Mouse (Mus musculus) MEL (cell line): ENCODE measurements around the gene Baiap3. TPM values are rescaled to one million over a fixed set of nuclear protein-coding genes. Genes with fewer than 3 reads are reported as not detected.
"Not testable (repeated sequence)": the region's sequence is repeated elsewhere in the genome, so short reads cannot be mapped to it uniquely, and the experiment has no call there.

Experiments
- DNase-seq: peaks from one replicate; pipeline ENCODE4 v3.0.0; 2011; ENCODE audit warnings: low read depth, low spot score
- H3K27ac ChIP-seq: 2 replicates; pipeline ENCODE4 v1.5.1; 2012; ENCODE audit warnings: low read depth, mild to moderate bottlenecking, control low read depth, low read length, moderate library complexity; ENCODE audit not compliant: control insufficient read depth
- H3K27me3 ChIP-seq, 2 experiments: fragments of 150-350 bp in 1 of 2; sonication (generic) in 1 of 2; 2 replicates each; pipeline ENCODE4 v1.6.1; 2012; ENCODE audit warnings: low read length in 2 of 2, mild to moderate bottlenecking in 2 of 2, improper control_type of control experiment in 1 of 2, moderate library complexity in 1 of 2; ENCODE audit not compliant: insufficient read depth in 2 of 2, control insufficient read depth in 1 of 2
- H3K36me3 ChIP-seq, 2 experiments: 2 replicates each; pipeline ENCODE4 v1.6.1; 2012 to 2014; ENCODE audit warnings: low read length in 2 of 2, improper control_type of control experiment in 1 of 2, inconsistent platforms in 1 of 2, mild to moderate bottlenecking in 1 of 2; ENCODE audit not compliant: insufficient read depth in 2 of 2, control insufficient read depth in 1 of 2
- H3K4me1 ChIP-seq, 2 experiments: fragments of 150-350 bp in 1 of 2; sonication (generic) in 1 of 2; 2 replicates each; pipeline ENCODE4 v1.6.1; 2012; ENCODE audit warnings: low read length in 2 of 2, improper control_type of control experiment in 1 of 2, mild to moderate bottlenecking in 1 of 2; ENCODE audit not compliant: insufficient read depth in 2 of 2, control insufficient read depth in 1 of 2
- H3K4me3 ChIP-seq, 2 experiments: fragments of 150-350 bp in 1 of 2; sonication (generic) in 1 of 2; 2 replicates each; pipeline ENCODE4 v1.5.1; 2012; ENCODE audit warnings: low read depth in 2 of 2, low read length in 2 of 2, mild to moderate bottlenecking in 2 of 2, moderate library complexity in 2 of 2, control low read depth in 1 of 2, improper control_type of control experiment in 1 of 2; ENCODE audit not compliant: control insufficient read depth in 1 of 2, insufficient read depth in 1 of 2
- H3K79me2 ChIP-seq: 2 replicates; pipeline ENCODE4 v1.6.1; 2012; ENCODE audit warnings: mild to moderate bottlenecking, low read length, moderate library complexity; ENCODE audit not compliant: control insufficient read depth, poor library complexity, insufficient read depth
- H3K9ac ChIP-seq: 2 replicates; pipeline ENCODE4 v1.6.1; 2012; ENCODE audit warnings: low read depth, mild to moderate bottlenecking, control low read depth, low read length, moderate library complexity; ENCODE audit not compliant: control insufficient read depth, poor library complexity, severe bottlenecking
- H3K9me3 ChIP-seq: fragments of 150-350 bp; sonication (generic); replicated peaks from 2 replicates; pipeline ENCODE4 v1.6.1; 2012; ENCODE audit warnings: mild to moderate bottlenecking, low read length, improper control_type of control experiment, moderate library complexity; ENCODE audit not compliant: insufficient read depth
- CHD1 ChIP-seq: IDR thresholded peaks from 2 replicates; pipeline ENCODE4 v1.6.1; 2012; ENCODE audit warnings: low read depth, mild to moderate bottlenecking, inconsistent platforms, low read length, improper control_type of control experiment
- CTCF ChIP-seq, 3 experiments: IDR thresholded peaks in 2 of 3; conservative IDR thresholded peaks in 1 of 3; 2 replicates each; pipeline ENCODE4 v1.5.1; 2011 to 2012; ENCODE audit warnings: low read length in 3 of 3, low read depth in 2 of 3, mild to moderate bottlenecking in 2 of 3, improper control_type of control experiment in 1 of 3, inconsistent platforms in 1 of 3, mixed read lengths in 1 of 3, moderate library complexity in 1 of 3; ENCODE audit not compliant: control insufficient read depth in 1 of 3, insufficient read depth in 1 of 3, poor library complexity in 1 of 3, severe bottlenecking in 1 of 3
- E2F4 ChIP-seq: IDR thresholded peaks from 2 replicates; pipeline ENCODE4 v1.6.1; 2011; ENCODE audit warnings: low read depth, low read length, improper control_type of control experiment, borderline replicate concordance
- ELF1 ChIP-seq: IDR thresholded peaks from 2 replicates; pipeline ENCODE4 v1.6.1; 2014; ENCODE audit warnings: low read depth, mild to moderate bottlenecking, inconsistent platforms, low read length, improper control_type of control experiment, moderate library complexity
- ETS1 ChIP-seq: IDR thresholded peaks from 2 replicates; pipeline ENCODE4 v1.6.1; 2012; ENCODE audit warnings: low read depth, mild to moderate bottlenecking, inconsistent platforms, low read length, improper control_type of control experiment, moderate library complexity
- GABPA ChIP-seq: IDR thresholded peaks from 2 replicates; pipeline ENCODE4 v1.6.1; 2012; ENCODE audit warnings: low read depth, mild to moderate bottlenecking, inconsistent platforms, low read length, improper control_type of control experiment, moderate library complexity
- GATA1 ChIP-seq: IDR thresholded peaks from 2 replicates; pipeline ENCODE4 v1.6.1; 2011; ENCODE audit warnings: low read depth, low read length, improper control_type of control experiment
- HCFC1 ChIP-seq: IDR thresholded peaks from 2 replicates; pipeline ENCODE4 v1.6.1; 2012; ENCODE audit warnings: low read depth, mild to moderate bottlenecking, inconsistent platforms, low read length, improper control_type of control experiment, moderate library complexity
- JUND ChIP-seq: IDR thresholded peaks from 2 replicates; pipeline ENCODE4 v1.6.1; 2011; ENCODE audit warnings: low read depth, mild to moderate bottlenecking, improper control_type of control experiment, low read length
- KAT2A ChIP-seq: conservative IDR thresholded peaks from 2 replicates; pipeline ENCODE4 v1.6.1; 2012; ENCODE audit warnings: low read depth, low read length, improper control_type of control experiment, inconsistent platforms
- MAFK ChIP-seq: IDR thresholded peaks from 2 replicates; pipeline ENCODE4 v1.6.1; 2011; ENCODE audit warnings: low read depth, mild to moderate bottlenecking, low read length, improper control_type of control experiment, borderline replicate concordance
- MEF2A ChIP-seq: IDR thresholded peaks from 2 replicates; pipeline ENCODE4 v1.6.1; 2014; ENCODE audit warnings: low read depth, mild to moderate bottlenecking, inconsistent platforms, low read length, improper control_type of control experiment; ENCODE audit not compliant: poor library complexity, insufficient replicate concordance, severe bottlenecking; ENCODE audit errors: extremely low read depth
- MXI1 ChIP-seq: IDR thresholded peaks from 2 replicates; pipeline ENCODE4 v1.6.1; 2011; ENCODE audit warnings: mild to moderate bottlenecking, low read depth, low read length, improper control_type of control experiment
- NELFE ChIP-seq: IDR thresholded peaks from 2 replicates; pipeline ENCODE4 v1.6.1; 2011; ENCODE audit warnings: low read depth, low read length, improper control_type of control experiment
- NRF1 ChIP-seq: IDR thresholded peaks from 2 replicates; pipeline ENCODE4 v1.6.1; 2014; ENCODE audit warnings: low read depth, mild to moderate bottlenecking, inconsistent platforms, low read length, improper control_type of control experiment, moderate library complexity; ENCODE audit not compliant: poor library complexity, insufficient read depth, severe bottlenecking
- POLR2AphosphoS2 ChIP-seq: IDR thresholded peaks from 2 replicates; pipeline ENCODE4 v1.6.1; 2011; ENCODE audit warnings: low read length, improper control_type of control experiment
- RAD21 ChIP-seq: IDR thresholded peaks from 2 replicates; pipeline ENCODE4 v1.6.1; 2011; ENCODE audit warnings: mild to moderate bottlenecking, low read depth, low read length, improper control_type of control experiment
- RCOR1 ChIP-seq: IDR thresholded peaks from 2 replicates; pipeline ENCODE4 v1.6.1; 2012; ENCODE audit warnings: low read depth, mild to moderate bottlenecking, inconsistent platforms, low read length, improper control_type of control experiment
- SIN3A ChIP-seq: IDR thresholded peaks from 2 replicates; pipeline ENCODE4 v1.6.1; 2012; ENCODE audit warnings: low read length, improper control_type of control experiment, inconsistent platforms
- SMC3 ChIP-seq: IDR thresholded peaks from 2 replicates; pipeline ENCODE4 v1.6.1; 2011; ENCODE audit warnings: low read depth, low read length, improper control_type of control experiment
- TAL1 ChIP-seq: IDR thresholded peaks from 2 replicates; pipeline ENCODE4 v1.6.1; 2012; ENCODE audit warnings: mild to moderate bottlenecking, inconsistent platforms, low read length, moderate library complexity, mixed read lengths
- TBP ChIP-seq: IDR thresholded peaks from 2 replicates; pipeline ENCODE4 v1.8.0; 2011; ENCODE audit warnings: low read depth, low read length, improper control_type of control experiment
- TCF12 ChIP-seq: IDR thresholded peaks from 2 replicates; pipeline ENCODE4 v1.6.1; 2014; ENCODE audit warnings: low read depth, mild to moderate bottlenecking, inconsistent platforms, low read length, improper control_type of control experiment, moderate library complexity
- UBTF ChIP-seq: IDR thresholded peaks from 2 replicates; pipeline ENCODE4 v1.6.1; 2012; ENCODE audit warnings: low read depth, mild to moderate bottlenecking, inconsistent platforms, low read length, improper control_type of control experiment, moderate library complexity, borderline replicate concordance; ENCODE audit not compliant: insufficient read depth
- ZC3H11A ChIP-seq: IDR thresholded peaks from 2 replicates; pipeline ENCODE4 v1.6.1; 2012; ENCODE audit warnings: low read depth, mild to moderate bottlenecking, inconsistent platforms, low read length, improper control_type of control experiment
- ZMIZ1 ChIP-seq: IDR thresholded peaks from 2 replicates; pipeline ENCODE4 v1.6.1; 2012; ENCODE audit warnings: low read depth, mild to moderate bottlenecking, inconsistent platforms, low read length, improper control_type of control experiment, moderate library complexity
- polyA plus RNA-seq, 2 experiments: library from polyadenylated mRNA; stranded (reverse) in 1 of 2; unstranded in 1 of 2; fragments of >175 nt in 1 of 2; fragments of >200 nt in 1 of 2; gene quantifications; 2 replicates each; pipeline versions ENCODE4 v1.2.1 to v1.2.4; 2012; ENCODE audit warnings: low replicate concordance in 2 of 2, low read depth in 1 of 2; ENCODE audit not compliant: insufficient read length in 2 of 2, insufficient read depth in 1 of 2, missing spikeins in 1 of 2
- total RNA-seq: library from RNA; depleted of rRNA; stranded (reverse); fragments of 300-350 nt; gene quantifications from 2 replicates; pipeline ENCODE4 v1.2.3, GENCODE M21; 2012

Gene Baiap3
- total and polyA plus RNA-seq, 3 experiments, result 0.08 to 0.14 TPM; not detected in 1

DNA sequence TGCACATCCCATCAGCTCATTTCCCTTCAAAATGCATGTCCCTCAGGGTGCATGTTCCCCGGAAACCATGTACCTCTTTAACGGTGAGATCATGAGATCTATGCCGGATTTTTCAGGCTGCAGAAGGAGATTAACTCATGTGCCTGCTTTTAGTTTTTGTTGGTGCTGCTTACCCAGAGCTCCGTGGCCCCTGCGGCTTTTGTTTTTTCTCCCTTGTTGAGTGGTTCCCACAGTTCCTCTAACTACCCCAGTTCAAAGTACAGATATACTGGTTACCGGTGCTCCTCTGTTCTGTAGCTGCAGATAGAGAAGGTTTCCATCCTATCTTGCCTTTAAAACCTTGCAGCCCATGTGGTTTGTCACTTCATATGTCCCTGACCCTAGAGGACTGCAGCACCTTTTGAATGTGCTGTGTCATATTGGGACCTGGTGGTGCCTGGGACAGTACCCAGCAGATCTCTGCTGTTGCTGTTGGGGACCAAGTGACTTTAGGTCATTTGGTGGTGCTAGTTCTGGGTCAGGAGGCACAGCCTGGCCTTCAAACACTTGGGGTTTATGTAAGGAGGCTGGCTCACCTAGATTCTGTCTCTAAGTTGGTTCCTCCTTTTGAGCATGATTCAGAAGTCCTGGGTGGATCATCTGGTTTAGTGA is 33.1 kb downstream of the Baiap3 start (continued):
- TF ChIP-seq CTCF (IDR thresholded peaks at IDR 0.05 in 2 of 3, conservative IDR thresholded peaks at IDR 0.05 in 1 of 3; ENCODE audit: control insufficient read depth in 1 of 3, insufficient read depth in 1 of 3, low read depth in 2 of 3, low read length in 3 of 3, poor library complexity in 1 of 3, severe bottlenecking in 1 of 3) (no peak), E2F4 (no peak), JUND (no peak)

- DNase-seq, H3K9me3 ChIP-seq, H3K27me3 ChIP-seq: not testable (repeated sequence)
- peaks cover 7 to 42% of the 10 kb centered on the region in 2 experiments for H3K4me1 ChIP-seq
- peak overlapping the region; percentile 96 for H3K9ac ChIP-seq
- peak; percentile 41; the same call in 1 of the 2 replicates for TF ChIP-seq HCFC1
- peak; percentile 48; the same call in 1 of the 2 replicates for TF ChIP-seq NELFE
- H3K36me3 ChIP-seq, result peaks cover 1 to 27% of the 10 kb centered on the region in 2 experiments; a peak in 3 of 4 replicates
- peak overlapping the region; percentile 76 to 86 for H3K4me3 ChIP-seq
- peaks cover 35% of the 10 kb centered on the region for H3K79me2 ChIP-seq
- peak overlapping the region; percentile 92 for H3K27ac ChIP-seq
These were observed 33.6 kb downstream of the Baiap3 start for GRCm38 (mm10) chr17:25222504-25222940.

DNA sequence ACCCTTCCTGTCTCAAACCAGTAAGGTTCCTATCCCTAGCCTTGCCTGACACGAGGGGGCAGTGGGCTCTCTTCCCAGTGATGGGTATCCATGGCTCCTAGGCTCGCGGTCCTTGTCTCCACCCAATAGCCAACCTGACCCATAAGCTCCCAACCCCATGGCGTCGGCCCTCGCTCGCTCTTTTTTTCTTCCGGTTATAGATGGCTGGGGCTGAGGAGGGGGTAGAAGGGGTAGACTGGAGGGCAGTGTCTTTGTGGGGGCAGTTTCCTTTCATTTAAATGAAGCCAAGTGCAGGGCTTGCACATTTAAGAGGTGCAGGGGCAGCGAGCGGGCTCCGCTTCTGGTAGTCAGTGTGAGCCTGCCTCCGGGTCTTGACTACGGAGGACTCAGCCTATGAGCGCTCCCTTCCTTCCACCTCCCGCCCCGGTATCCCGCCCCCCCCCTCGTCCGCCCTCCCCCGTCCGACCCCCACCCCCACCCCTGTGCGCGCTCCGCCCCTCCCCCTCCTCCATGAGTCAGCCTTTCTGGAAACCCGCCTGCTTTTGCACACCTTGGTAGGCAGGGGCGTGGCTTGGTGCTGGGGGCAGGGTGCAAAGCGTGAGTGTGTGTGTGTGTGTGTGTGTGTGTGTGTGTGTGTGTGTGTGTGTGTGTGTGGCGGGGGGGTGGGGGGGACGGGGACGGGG is 34.2 kb downstream of the Baiap3 start:
- Histone ChIP-seq H3K9ac (peak overlapping the region; percentile 63), H3K36me3 (peaks cover 1 to 27% of the 10 kb centered on the region in 2 experiments; a peak in 3 of 4 replicates), H3K27ac (peak overlapping the region; percentile 75), H3K4me3 (peak overlapping the region; percentile 36 to 78), H3K4me1 (peaks cover 7 to 42% of the 10 kb centered on the region in 2 experiments), H3K9me3 (no peaks in the 10 kb centered on the region), H3K79me2 (peaks cover 33% of the 10 kb centered on the region), H3K27me3 (no peaks in the 10 kb centered on the region)
- peak; percentile 82 for DNase-seq
- TF ChIP-seq E2F4 (no peak), GATA1 (no peak), NRF1 (no peak), ELF1 (no peak), MAFK (no peak), SIN3A (no peak; the same call in 1 of the 2 replicates), GABPA (no peak), TCF12 (no peak), RCOR1 (no peak), NELFE (peak; percentile 19; the same call in 1 of the 2 replicates), UBTF (no peak), KAT2A (no peak), MEF2A (no peak), RAD21 (no peak), TAL1 (no peak), POLR2AphosphoS2 (no peak), ZMIZ1 (no peak), ZC3H11A (no peak), CHD1 (no peak), MXI1 (peak; percentile 50; the same call in 1 of the 2 replicates), JUND (no peak), SMC3 (no peak), ETS1 (peak; percentile 21; the same call in 1 of the 2 replicates), HCFC1 (0 out of 2 replicates have a peak, but pooled peaks have one; percentile 50), TBP (peak; percentile 23; the same call in 1 of the 2 replicates)
